Mouse (Mus musculus) forebrain, postnatal 0 days (tissue): ENCODE results near the gene Slc8a2. TPM values are rescaled to one million over a fixed set of nuclear protein-coding genes. Genes with fewer than 3 reads are reported as not detected.

Experiments
- ATAC-seq: fragments of 200-750 bp; cut with Nextera tagmentation; 2 replicates; pipeline ENCODE4 v1.8.0; 2017; ENCODE audit warnings: mild to moderate bottlenecking, moderate library complexity
- DNase-seq: peaks from one replicate; pipeline ENCODE4 v3.0.0-alpha.2; 2015
- H3K27ac ChIP-seq: fragments of 300-500 bp; sonication (generic); 2 replicates; pipeline ENCODE4 v1.5.1; 2014; ENCODE audit warnings: low read depth, mild to moderate bottlenecking, antibody characterized with exemption, low read length, moderate library complexity, mixed read lengths
- H3K27me3 ChIP-seq: fragments of 300-500 bp; sonication (generic); 2 replicates; pipeline ENCODE4 v1.6.1; 2014; ENCODE audit warnings: mild to moderate bottlenecking, low read length, mixed read lengths; ENCODE audit not compliant: insufficient read depth
- H3K36me3 ChIP-seq: fragments of 300-500 bp; sonication (generic); 2 replicates; pipeline ENCODE4 v1.6.1; 2014; ENCODE audit warnings: mild to moderate bottlenecking, moderate library complexity; ENCODE audit not compliant: insufficient read depth
- H3K4me1 ChIP-seq: fragments of 300-500 bp; sonication (generic); 2 replicates; pipeline ENCODE4 v1.6.1; 2014; ENCODE audit warnings: antibody characterized with exemption; ENCODE audit not compliant: insufficient read depth
- H3K4me2 ChIP-seq: fragments of 300-500 bp; sonication (generic); 2 replicates; pipeline ENCODE4 v1.6.1; 2014; ENCODE audit warnings: low read depth, mild to moderate bottlenecking, moderate library complexity
- H3K4me3 ChIP-seq: fragments of 300-500 bp; sonication (generic); 2 replicates; pipeline ENCODE4 v1.5.1; 2014; ENCODE audit warnings: low read depth, low read length, mixed read lengths
- H3K9ac ChIP-seq: fragments of 300-500 bp; sonication (generic); 2 replicates; pipeline ENCODE4 v1.6.1; 2014; ENCODE audit warnings: mild to moderate bottlenecking
- H3K9me3 ChIP-seq: fragments of 300-500 bp; sonication (generic); 2 replicates; pipeline ENCODE4 v1.6.1; 2016; ENCODE audit warnings: low read length
- CTCF ChIP-seq: sonication (generic); IDR thresholded peaks from 2 replicates; pipeline ENCODE4 v1.5.1; 2016; ENCODE audit warnings: antibody characterized with exemption, control low read depth, low read depth
- WGBS: fragments of 180-500 bp; shearing (Covaris S2); extraction: QIAGEN DNeasy Blood & Tissue Kit; methylation state at CpG from one replicate; pipeline ENCODE4 v1.1.7; 2014; 5-methylcytosine and 5-hydroxymethylcytosine counted together
- polyA plus RNA-seq: library from polyadenylated mRNA; unstranded; fragments of >200 nt; fragmentation: Nextera tagmentation; extraction: Ambion mirVana; gene quantifications from 2 replicates; pipeline ENCODE4 v1.2.1, GENCODE M21; 2015
- total RNA-seq: library from RNA; depleted of rRNA; stranded (reverse); fragments of >200 nt; gene quantifications from 2 replicates; pipeline ENCODE4 v1.2.3, GENCODE M21; 2014

The Slc8a2 gene
- total and polyA plus RNA-seq, 2 experiments from 2014 or later: 0.99 to 55.8 TPM

- no peak overlapping the region for H3K27ac ChIP-seq
- ATAC-seq: no peak
- TF ChIP-seq CTCF: 0 out of 2 replicates have a peak, but pooled peaks have one; percentile 9
- H3K36me3 ChIP-seq: no peaks in the 10 kb centered on the region
- H3K4me3 ChIP-seq: no peak overlapping the region
- WGBS: 92% methylated on average over 9 of the region's 9 CpGs
- peaks cover 9% of the 10 kb centered on the region for H3K27me3 ChIP-seq
- H3K4me1 ChIP-seq: no peaks in the 10 kb centered on the region
- no peak overlapping the region for H3K9ac ChIP-seq
- no peak for DNase-seq
- no peaks in the 10 kb centered on the region for H3K9me3 ChIP-seq
- H3K4me2 ChIP-seq: no peak overlapping the region
These were observed 31.7 kb downstream of the Slc8a2 start for GRCm38 (mm10) chr7:16161302-16161701.

GRCm38 (mm10) chr7:16162036-16162435 lies 32.4 kb downstream of the Slc8a2 start:
- 63% methylated on average over 7 of the region's 7 CpGs for WGBS
- peak; percentile 43 for DNase-seq
- no peak overlapping the region for H3K4me2 ChIP-seq
- ATAC-seq: 0 out of 2 replicates have a peak, but pooled peaks have one; percentile 11
- no peaks in the 10 kb centered on the region for H3K9me3 ChIP-seq
- no peak overlapping the region for H3K9ac ChIP-seq
- no peaks in the 10 kb centered on the region for H3K36me3 ChIP-seq
- no peak for TF ChIP-seq CTCF
- H3K27ac ChIP-seq: no peak overlapping the region
- H3K27me3 ChIP-seq: peaks cover 9% of the 10 kb centered on the region
- no peaks in the 10 kb centered on the region for H3K4me1 ChIP-seq
- H3K4me3 ChIP-seq: no peak overlapping the region

- Histone ChIP-seq H3K9me3 (no peaks in the 10 kb centered on the region), H3K4me3 (no peak overlapping the region), H3K36me3 (0 out of 2 replicates have a peak, but pooled peaks cover 2% of the 10 kb centered on the region), H3K4me2 (no peak overlapping the region), H3K27me3 (no peaks in the 10 kb centered on the region), H3K4me1 (peaks cover 10% of the 10 kb centered on the region), H3K9ac (0 out of 2 replicates have a peak overlapping the region, but pooled peaks have one; percentile 25), H3K27ac (no peak overlapping the region)
- WGBS: 0% methylated on average over 1 of the region's 1 CpGs
- DNase-seq: no peak
- TF ChIP-seq CTCF: no peak
- ATAC-seq: no peak
These were observed 42.5 kb downstream of the Slc8a2 start for GRCm38 (mm10) chr7:16172141-16172581.

GRCm38 (mm10) chr7:16172586-16173140 lies 43.0 kb downstream of the Slc8a2 start:
- no peak overlapping the region for H3K27ac ChIP-seq
- H3K9ac ChIP-seq: no peak overlapping the region
- 40% methylated on average over 1 of the region's 1 CpGs for WGBS
- no peak for TF ChIP-seq CTCF
- H3K4me3 ChIP-seq: no peak overlapping the region
- ATAC-seq: no peak
- DNase-seq: no peak
- H3K4me2 ChIP-seq: no peak overlapping the region
- no peaks in the 10 kb centered on the region for H3K9me3 ChIP-seq
- H3K4me1 ChIP-seq: peaks cover 10% of the 10 kb centered on the region
- H3K27me3 ChIP-seq: no peaks in the 10 kb centered on the region
- peaks cover 7% of the 10 kb centered on the region; the same call in 1 of the 2 replicates for H3K36me3 ChIP-seq

- Histone ChIP-seq H3K9ac (no peak overlapping the region), H3K9me3 (no peaks in the 10 kb centered on the region), H3K4me1 (peaks cover 10% of the 10 kb centered on the region), H3K4me3 (no peak overlapping the region), H3K36me3 (peaks cover 12% of the 10 kb centered on the region), H3K4me2 (no peak overlapping the region), H3K27ac (no peak overlapping the region), H3K27me3 (no peaks in the 10 kb centered on the region)
- DNase-seq (no peak), ATAC-seq (no peak)
- TF ChIP-seq CTCF: no peak
- 56% methylated on average over 5 of the region's 5 CpGs for WGBS
These were observed 43.5 kb downstream of the Slc8a2 start for GRCm38 (mm10) chr7:16173146-16173545.

- H3K27ac ChIP-seq: peak within 1 kb of the TSS; percentile 84
- peak; percentile 84 for TF ChIP-seq CTCF
- no peaks in the 10 kb centered on the region for H3K9me3 ChIP-seq
- H3K27me3 ChIP-seq: no peaks in the 10 kb centered on the region
- peak; percentile 85 for DNase-seq
- peak within 1 kb of the TSS; percentile 73 for H3K4me2 ChIP-seq
- peak within 1 kb of the TSS; percentile 85 for H3K4me3 ChIP-seq
- peaks cover 10% of the 10 kb centered on the region for H3K4me1 ChIP-seq
- H3K36me3 ChIP-seq: peaks cover 28% of the 10 kb centered on the region
- peak within 1 kb of the TSS; percentile 83 for H3K9ac ChIP-seq
- peak; percentile 93 for ATAC-seq
- 4% methylated on average over 36 of the region's 42 CpGs for WGBS
These were observed 45.2 kb downstream of the Slc8a2 start, which contains the start of gene Meis3 for GRCm38 (mm10) chr7:16174597-16175541. TSS of gene Meis3 (plus strand) at chr7:16175090.

- ATAC-seq: peak; percentile 64
- H3K4me3 ChIP-seq: peak overlapping the region; percentile 85
- no peak for DNase-seq
These were observed 45.9 kb downstream of the Slc8a2 start for GRCm38 (mm10) chr7:16175542-16175931.

More at GRCm38 (mm10) chr7:16175542-16175931, 45.9 kb downstream of the Slc8a2 start:
- Histone ChIP-seq H3K9ac (peak overlapping the region; percentile 83), H3K27ac (peak overlapping the region; percentile 84), H3K27me3 (no peaks in the 10 kb centered on the region), H3K4me2 (peak overlapping the region; percentile 73), H3K4me1 (peaks cover 10% of the 10 kb centered on the region), H3K9me3 (no peaks in the 10 kb centered on the region), H3K36me3 (peaks cover 32% of the 10 kb centered on the region)
- no peak for TF ChIP-seq CTCF
- WGBS: under 1% methylated on average over 10 of the region's 10 CpGs
